Mouse (Mus musculus) left cerebral cortex, postnatal 14 days (tissue): ENCODE measurements around the gene Cd6. TPM values are rescaled to one million over a fixed set of nuclear protein-coding genes. Genes with fewer than 3 reads are reported as not detected.

Experiments used
- DNase-seq, 2 experiments: peaks; one replicate each; pipeline ENCODE4 v3.0.0; 2021 to 2022; ENCODE audit warnings: low spot score in 2 of 2, mixed read lengths in 1 of 2
- intact Hi-C: fragments of 180-260 bp; cut with DNase I; formaldehyde crosslinking; loops from one replicate; pipeline ENCODE4 v1.15.1; 2025
- total RNA-seq, 2 experiments: library from RNA; stranded (reverse); gene quantifications; 2 replicates each; pipeline ENCODE4 v1.2.3; 2021

Cd6 gene
- total RNA-seq, 2 experiments from 2014 or later, result 1.3 to 1.5 TPM

GRCm38 (mm10) chr19:10773384-10773783, 56.5 kb downstream of the Cd6 start:
- intact Hi-C loops, result no loop called here

GRCm38 (mm10) chr19:10772866-10773265, 57.0 kb downstream of the Cd6 start:
- DNase-seq, result no peak
- intact Hi-C loops, result no loop called here

More at GRCm38 (mm10) chr19:10773384-10773783, 56.5 kb downstream of the Cd6 start:
- DNase-seq, result no peak

- intact Hi-C loops, result no loop called here
These were observed 57.9 kb downstream of the Cd6 start for GRCm38 (mm10) chr19:10771995-10772394.

GRCm38 (mm10) chr19:10769429-10770195, 60.2 kb downstream of the Cd6 start:
- no peak for DNase-seq
- intact Hi-C loops, result no loop called here

More at GRCm38 (mm10) chr19:10771995-10772394, 57.9 kb downstream of the Cd6 start:
- no peak for DNase-seq

- intact Hi-C loops, result no loop called here
These were observed 61.0 kb downstream of the Cd6 start for GRCm38 (mm10) chr19:10768694-10769428.

GRCm38 (mm10) chr19:10767631-10768030, 62.2 kb downstream of the Cd6 start:
- intact Hi-C loops, result no loop called here

More at GRCm38 (mm10) chr19:10768694-10769428, 61.0 kb downstream of the Cd6 start:
- DNase-seq, result no peak

GRCm38 (mm10) chr19:10763381-10764031, 66.4 kb downstream of the Cd6 start:
- peak in 1 of 2 experiments; percentile 61 for DNase-seq
- intact Hi-C loops, result no loop called here

More at GRCm38 (mm10) chr19:10767631-10768030, 62.2 kb downstream of the Cd6 start:
- DNase-seq, result no peak

GRCm38 (mm10) chr19:10762468-10762867, 67.4 kb downstream of the Cd6 start:
- intact Hi-C loops, result no loop called here
- no peak for DNase-seq

- intact Hi-C loops, result no loop called here
- no peak for DNase-seq
These were observed 68.0 kb downstream of the Cd6 start for GRCm38 (mm10) chr19:10761794-10762415.

- intact Hi-C loops, result no loop called here
- DNase-seq, result peak in 1 of 2 experiments; percentile 41
These were observed 69.7 kb downstream of the Cd6 start for GRCm38 (mm10) chr19:10759983-10760831.

GRCm38 (mm10) chr19:10759525-10759924, 70.3 kb downstream of the Cd6 start:
- intact Hi-C loops, result no loop called here
- no peak for DNase-seq

GRCm38 (mm10) chr19:10758708-10759107, 71.2 kb downstream of the Cd6 start:
- no peak for DNase-seq
- intact Hi-C loops, result no loop called here

GRCm38 (mm10) chr19:10757526-10757925, 72.3 kb downstream of the Cd6 start:
- DNase-seq, result no peak
- intact Hi-C loops, result no loop called here

- intact Hi-C loops, result no loop called here
- no peak for DNase-seq
These were observed 72.7 kb downstream of the Cd6 start for GRCm38 (mm10) chr19:10757125-10757524.

GRCm38 (mm10) chr19:10752646-10753045, 77.2 kb downstream of the Cd6 start:
- intact Hi-C loops, result no loop called here

GRCm38 (mm10) chr19:10752106-10752505, 77.8 kb downstream of the Cd6 start:
- intact Hi-C loops, result no loop called here
- no peak for DNase-seq

More at GRCm38 (mm10) chr19:10752646-10753045, 77.2 kb downstream of the Cd6 start:
- no peak for DNase-seq

- DNase-seq, result no peak
- intact Hi-C loops, result no loop called here
These were observed 78.3 kb downstream of the Cd6 start for GRCm38 (mm10) chr19:10751607-10752006.

GRCm38 (mm10) chr19:10750161-10750560, 79.7 kb downstream of the Cd6 start:
- intact Hi-C loops, result no loop called here
- no peak for DNase-seq

- DNase-seq, result no peak
- intact Hi-C loops, result no loop called here
These were observed 80.6 kb downstream of the Cd6 start for GRCm38 (mm10) chr19:10749295-10749694.
